Mouse (Mus musculus) cortical plate, adult 2 months (tissue): ENCODE measurements at regions not wholly inside any gene's neighbourhood (a gene's known extent, or its start where the extent isn't known, plus 50 kb on each side); places are given as distances from the start of the nearest gene placed in this dataset.

Experiments used
- CTCF ChIP-seq: fragments of 200-500 bp; IDR thresholded peaks from 2 replicates; pipeline ENCODE4 v1.5.1; 2011; ENCODE audit warnings: mild to moderate bottlenecking, control low read depth, low read length; ENCODE audit not compliant: insufficient read depth; ENCODE audit errors: extremely low read depth
- POLR2A ChIP-seq: fragments of 200-500 bp; IDR thresholded peaks from 2 replicates; pipeline ENCODE4 v1.6.1; 2011; ENCODE audit warnings: mild to moderate bottlenecking, low read length, control low read depth; ENCODE audit not compliant: insufficient read depth; ENCODE audit errors: extremely low read depth

DNA sequence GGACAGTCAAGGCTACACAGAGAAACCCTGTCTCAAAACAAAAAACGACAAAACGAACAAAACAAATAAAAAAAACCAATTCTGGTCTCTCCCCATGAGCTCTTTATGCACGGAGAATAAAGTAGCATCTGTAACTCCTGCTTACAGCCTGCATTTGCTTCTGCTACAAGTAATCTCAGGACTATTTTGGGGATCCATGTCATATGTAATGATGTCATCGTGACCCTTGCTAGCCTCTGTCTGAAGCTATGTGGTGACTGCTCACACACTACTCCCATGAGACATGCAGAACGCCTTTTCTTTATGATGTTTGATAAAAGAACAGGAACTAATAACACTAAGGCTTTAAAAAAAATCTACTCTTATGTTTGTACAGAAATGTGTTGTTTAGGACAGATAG, 448.0 kb downstream of the Cbln4 start:
- TF ChIP-seq CTCF (no peak), POLR2A (no peak)
